Mouse (Mus musculus) G1E-ER4 (cell line): ENCODE data around the gene Dync1li1. TPM values are rescaled to one million over a fixed set of nuclear protein-coding genes. Genes with fewer than 3 reads are reported as not detected.

Source experiments
- GATA1 ChIP-seq: IDR thresholded peaks from one replicate; pipeline ENCODE4 v1.8.0; 2012; ENCODE audit warnings: low read length, inconsistent platforms
- polyA plus RNA-seq: library from polyadenylated mRNA; stranded (reverse); fragments of >175 nt; gene quantifications from 2 replicates; pipeline ENCODE4 v1.2.3, GENCODE M21; 2012

Gene Dync1li1
- polyA plus RNA-seq, 1 experiment, result 38.4 TPM

DNA sequence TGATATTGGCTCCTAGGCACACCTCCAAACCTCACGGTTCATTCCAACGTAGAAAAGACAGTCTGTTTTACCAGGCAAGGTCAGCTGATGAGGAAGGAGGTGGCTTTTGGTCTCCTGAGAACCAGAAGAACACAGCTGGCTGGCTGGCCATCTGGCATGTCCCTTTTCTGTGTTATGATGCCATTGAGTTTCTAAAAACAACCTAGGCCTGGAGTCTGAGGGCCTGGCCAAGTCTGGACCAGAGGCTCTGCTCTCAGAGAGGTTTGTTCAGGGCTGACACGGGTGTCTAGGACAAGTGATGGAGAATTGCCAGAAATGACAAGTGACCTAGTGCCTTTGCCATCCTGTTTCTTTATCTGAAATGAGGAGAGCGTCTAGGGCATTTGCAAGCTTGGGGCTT is 20.5 kb upstream of the Dync1li1 start:
- no peak for TF ChIP-seq GATA1

DNA sequence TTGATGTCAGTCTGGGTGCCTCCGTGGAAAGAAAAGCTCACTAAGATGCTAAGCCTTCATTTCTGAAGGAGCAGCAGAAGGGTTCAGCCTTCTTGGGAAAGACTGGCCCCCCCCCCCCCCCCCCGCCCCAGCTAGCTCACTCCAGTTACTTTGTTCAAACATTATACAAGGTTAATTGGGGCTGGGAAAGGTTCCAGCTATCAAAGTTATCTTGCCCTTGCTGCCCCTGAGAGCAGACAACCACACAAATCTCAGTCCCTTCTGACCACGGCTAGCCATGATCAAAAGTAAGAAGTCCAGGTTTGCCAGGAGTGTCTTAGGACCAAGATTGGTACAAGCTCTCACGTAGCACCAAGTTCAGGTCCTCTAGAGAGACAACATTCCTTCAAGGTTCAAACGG is 19.6 kb upstream of the Dync1li1 start:
- TF ChIP-seq GATA1, result no peak

DNA sequence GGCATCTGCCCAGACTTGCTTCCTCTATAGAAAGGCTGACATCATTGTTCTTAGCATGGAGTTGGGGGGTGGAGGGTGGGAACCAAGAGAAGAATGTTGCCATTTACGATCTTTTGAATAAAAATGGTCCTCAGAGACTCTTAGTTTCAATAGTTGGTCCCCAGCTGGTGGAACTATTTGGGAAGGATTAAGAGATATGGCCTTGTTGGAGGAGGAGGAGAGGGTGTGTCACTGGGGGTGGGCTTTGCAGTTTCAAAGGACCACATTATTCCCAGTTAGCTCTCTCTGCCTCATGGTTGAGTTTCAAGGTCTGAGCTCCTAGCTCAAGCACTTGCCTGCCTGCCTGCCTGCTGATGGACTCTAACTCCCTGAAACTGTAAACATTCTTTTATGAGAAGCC is 16.6 kb upstream of the Dync1li1 start:
- TF ChIP-seq GATA1, result no peak

DNA sequence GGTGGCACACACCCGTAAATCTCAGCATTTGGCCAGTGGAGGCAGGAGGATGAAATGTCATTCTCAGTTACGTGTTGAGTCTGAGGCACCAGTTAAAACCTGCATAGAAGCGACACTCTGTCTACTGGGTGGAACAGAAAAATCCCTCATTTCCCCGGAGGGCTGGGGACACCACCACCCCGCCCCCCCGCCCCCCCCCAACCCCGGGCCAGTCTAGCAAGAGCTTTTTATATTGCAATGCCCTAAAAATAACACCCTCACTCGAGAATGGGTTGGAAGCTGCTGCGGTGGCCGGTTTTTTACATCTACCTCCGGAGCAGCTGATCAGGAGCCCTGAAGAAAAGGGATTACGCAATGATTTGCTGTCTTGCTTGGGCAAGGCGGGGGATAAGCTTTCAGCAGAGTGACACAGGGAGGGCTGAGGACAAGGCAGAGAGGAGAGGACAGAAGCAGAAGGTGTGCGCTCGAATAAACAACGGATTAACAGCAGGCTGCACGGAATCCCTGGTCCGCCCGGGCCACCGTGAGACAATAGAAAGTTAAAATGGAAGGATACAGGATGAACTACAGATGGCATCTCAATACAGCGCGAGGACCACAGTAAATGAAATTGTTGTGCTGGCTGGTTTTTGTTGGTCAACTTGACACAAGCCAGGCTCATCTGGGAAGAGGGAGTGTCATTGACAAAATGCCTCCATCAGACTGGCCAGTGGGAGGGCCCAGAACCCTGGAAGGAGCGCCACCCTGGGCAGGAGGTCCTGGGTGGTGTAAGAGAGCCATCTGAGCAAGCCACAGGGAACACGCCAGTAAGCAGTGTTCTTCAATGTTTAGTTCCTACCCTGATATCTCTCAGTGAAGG is 15.7 kb upstream of the Dync1li1 start:
- no peak for TF ChIP-seq GATA1

DNA sequence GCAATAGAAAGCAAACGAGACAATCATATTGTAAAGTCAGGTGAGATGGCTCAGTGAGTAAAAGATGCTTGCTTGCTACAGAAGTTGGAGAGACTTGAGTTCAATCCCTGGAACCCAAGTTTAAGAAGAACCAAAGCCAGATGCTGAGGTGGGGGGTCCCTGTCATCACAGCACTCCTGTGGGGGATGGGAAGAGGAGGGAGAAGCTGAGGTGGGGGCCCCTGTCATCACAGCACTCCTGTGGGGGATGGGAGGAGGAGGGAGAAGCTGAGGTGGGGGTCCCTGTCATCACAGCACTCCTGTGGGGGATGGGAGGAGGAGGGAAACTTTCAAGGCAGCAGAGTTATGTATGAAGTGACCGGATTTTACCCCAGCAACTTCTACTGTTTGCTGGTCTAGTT is 15.0 kb upstream of the Dync1li1 start:
- TF ChIP-seq GATA1, result no peak

DNA sequence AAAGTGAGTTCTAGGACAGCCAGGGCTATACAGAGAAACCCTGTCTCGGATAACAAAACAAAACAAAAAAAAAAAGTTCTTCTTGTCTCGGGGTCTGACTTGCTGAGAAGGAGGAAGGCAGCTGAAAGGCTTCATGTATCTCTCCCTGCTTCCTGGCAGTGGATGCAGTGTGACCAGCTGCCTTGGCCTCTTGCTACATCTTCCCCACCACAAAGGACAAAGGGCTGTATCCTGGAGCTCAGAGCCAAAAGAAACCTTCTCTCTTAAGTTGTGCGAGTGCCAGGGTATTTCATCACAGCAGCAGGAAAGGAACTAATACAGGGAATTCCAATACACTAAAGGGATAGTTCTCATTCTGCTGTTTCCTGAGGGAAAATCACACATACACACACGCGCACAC is 10.0 kb upstream of the Dync1li1 start:
- no peak for TF ChIP-seq GATA1

DNA sequence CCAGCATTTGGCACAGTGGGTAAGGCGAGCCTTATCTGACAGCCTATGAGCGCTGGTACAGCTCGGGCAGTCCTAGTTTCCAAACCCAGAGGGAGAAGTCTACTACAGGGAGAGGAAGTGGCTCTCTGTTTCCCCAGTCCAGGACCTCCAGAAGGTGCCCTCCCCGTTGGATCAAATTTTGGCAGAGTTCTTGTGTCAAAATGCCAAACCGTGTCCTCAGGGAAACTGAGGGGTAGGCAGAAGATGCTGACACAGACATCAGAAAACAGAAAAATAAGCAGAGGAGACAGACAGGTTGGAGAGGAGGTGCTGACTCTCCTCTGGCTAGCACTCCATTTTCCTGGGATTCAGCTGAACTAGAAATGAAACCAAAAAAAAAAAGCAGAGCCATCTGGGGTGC is 8.6 kb upstream of the Dync1li1 start:
- TF ChIP-seq GATA1, result no peak

DNA sequence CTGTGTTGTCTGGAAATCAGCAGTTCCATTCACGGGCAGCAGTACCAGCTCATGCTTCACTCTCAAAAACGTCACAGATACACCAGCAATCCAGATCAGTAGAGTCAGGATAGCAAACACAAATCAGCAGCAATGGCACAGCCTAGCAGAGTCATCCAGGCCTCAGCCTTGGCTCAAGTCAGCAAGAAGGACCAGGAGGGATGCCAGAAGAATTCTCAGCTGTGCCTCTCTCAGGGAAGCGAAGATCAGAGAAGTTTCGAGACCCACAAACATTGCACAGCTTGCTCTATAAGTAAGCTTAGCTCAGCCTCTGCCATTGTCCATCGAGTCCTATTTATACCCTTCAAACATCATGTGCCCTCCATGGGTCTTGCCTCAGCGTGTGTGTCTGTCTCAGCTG is 8.1 kb upstream of the Dync1li1 start:
- TF ChIP-seq GATA1, result no peak

DNA sequence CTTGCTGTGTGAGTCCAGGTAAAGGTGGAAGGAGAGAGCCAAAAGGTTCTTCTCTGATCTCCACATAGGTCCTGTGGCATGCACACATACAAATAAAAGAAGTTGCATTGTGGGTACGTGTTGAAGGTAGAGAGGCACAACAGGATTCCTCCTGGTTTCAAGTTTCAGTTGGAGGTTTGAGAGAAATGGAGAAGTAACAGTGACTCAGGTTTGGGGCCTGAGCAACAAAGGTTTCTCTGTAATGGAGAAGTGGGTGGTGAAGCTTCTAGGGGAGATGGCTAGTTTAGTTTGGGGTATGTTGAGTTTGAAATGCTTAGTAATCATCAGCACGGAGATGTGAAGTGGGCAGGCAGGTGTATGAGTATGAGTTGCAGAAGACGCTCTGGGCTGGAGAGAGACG is 6.4 kb upstream of the Dync1li1 start:
- TF ChIP-seq GATA1, result no peak

DNA sequence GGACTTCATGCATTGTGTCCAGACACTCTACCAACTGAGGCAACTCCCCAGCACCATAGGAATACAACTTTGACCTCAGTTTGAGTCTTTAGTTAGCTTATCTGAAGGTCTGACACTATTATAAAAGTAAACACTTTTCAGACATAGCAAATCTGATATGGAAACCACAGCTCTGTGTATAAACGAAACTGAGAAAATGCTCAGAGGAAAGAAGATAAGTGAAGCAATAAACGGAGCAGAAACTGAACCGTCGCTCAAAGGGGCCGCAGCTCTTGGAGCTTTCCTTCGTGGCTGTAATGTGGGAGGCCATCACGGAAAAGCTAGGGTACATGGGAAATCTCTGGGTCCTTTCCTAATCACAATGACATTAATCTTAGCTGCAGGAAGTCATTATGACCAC is 2.3 kb upstream of the Dync1li1 start:
- TF ChIP-seq GATA1, result peak; percentile 83

DNA sequence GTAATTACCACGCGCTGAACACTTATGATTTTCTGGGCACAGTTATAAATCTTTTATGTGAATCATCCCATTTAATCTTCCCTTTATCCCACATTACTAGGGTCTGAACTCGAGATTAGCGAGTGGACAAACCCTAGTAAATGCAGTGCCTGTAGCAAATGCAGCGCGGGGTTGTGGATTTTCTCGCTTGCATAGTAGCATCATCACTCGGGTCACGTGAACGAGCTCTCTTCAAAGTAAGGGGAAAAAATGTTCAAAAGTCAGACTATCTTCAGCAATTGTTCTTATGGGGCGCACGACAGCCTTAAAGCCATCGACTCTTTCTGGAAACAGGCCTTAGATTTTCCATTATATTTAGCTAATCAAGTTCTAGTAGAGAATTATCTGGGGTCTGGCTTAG is 951 bp upstream of the Dync1li1 start:
- TF ChIP-seq GATA1, result no peak

DNA sequence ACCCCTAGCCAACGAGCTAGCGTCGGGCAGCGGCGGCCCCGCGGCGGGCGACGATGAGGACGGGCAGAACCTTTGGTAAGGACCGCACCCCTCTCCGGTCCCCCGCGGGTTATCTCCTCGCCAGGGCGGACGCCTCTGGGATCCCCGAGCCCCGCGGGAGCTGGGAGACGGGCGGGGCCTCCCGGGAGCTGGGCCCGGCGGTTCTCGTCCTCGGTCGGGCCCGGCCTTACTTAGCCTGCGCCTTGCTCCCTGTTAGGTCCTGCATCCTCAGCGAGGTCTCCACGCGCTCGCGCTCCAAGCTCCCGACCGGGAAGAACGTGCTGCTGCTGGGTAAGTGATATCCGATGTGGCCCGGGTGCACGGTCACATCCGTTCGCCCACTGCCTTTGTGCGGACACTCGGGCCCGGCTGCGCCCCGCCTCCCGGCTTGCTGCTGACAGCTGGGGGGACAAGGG is 390 bp downstream of the Dync1li1 start:
- TF ChIP-seq GATA1, result no peak

DNA sequence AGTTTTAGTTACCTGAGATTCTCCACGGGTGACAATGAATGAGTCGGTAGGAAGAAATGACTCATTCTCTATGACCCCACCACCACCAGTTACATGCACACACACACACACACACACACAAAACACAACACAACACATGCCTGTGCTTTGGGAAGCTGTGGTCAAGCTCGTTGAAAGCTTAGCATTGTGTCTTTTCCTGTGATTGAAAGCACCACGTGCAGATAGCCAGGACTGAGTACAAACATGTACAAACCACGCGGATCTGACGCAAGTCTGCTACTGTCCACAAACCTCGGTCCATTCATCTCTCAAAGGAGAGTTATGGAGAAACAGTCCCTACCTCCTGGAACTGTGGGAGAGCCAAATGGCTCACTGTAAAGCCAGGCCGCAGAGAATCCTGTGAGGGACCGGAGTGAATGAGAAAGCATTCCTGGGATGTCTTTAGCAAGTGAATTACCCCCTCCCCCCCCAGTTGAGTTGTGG is 1.6 kb downstream of the Dync1li1 start:
- TF ChIP-seq GATA1, result no peak

DNA sequence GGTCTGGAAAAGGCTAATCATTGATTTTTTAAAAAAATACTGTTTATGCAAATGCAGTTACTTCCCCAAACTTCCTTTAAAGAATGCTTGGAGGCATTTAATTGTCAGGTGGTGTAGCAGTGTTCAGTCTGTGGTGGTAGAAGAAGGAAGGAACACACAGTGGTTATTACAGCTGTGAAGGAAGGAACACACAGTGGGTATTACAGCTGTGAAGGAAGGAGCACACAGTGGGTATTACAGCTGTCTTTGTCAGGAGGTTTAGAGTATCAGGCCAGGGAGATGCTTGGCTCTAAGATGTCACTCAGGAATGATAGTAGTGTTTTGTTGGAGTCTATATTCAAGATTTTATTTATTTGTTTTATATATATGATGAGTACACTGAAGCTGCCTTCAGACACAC is 2.5 kb downstream of the Dync1li1 start:
- TF ChIP-seq GATA1, result no peak

DNA sequence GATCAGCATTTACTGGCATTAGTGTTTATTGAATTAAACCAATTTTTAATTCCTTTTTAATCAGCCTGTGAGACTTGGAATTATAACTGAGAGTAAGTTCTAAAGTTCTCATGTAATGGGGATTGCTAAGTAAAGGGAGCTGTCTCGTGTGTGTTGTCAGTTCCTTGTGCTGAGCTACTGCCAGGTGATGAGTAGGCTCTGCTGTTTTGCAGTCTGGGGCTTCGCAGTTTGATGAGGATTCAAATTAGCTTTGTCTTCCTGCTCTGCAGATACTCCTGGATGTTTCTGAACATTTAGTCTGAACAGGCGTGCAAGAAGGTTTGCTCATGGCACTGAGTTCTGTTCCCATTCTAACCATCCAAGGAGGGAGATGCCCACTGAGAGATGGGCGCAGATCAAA is 8.5 kb downstream of the Dync1li1 start:
- TF ChIP-seq GATA1, result no peak

DNA sequence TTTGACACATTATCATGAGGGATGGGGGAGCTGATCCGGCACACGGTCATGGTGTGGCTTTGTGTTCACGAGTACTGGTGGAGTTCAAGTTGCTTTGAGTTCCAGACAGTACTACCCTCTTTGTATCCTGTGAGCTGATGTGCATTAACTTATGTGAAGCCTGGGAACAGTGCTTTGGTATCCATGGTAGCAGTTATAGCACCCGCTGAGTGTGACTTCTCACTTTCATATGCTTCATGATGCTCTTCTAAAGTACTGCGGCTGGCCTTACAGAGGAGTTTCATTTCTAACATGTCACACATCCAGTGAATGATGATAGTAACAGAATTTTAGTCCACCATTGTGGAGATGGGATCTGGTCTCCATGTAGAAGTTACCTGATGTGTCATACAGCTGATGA is 9.3 kb downstream of the Dync1li1 start:
- TF ChIP-seq GATA1, result no peak

DNA sequence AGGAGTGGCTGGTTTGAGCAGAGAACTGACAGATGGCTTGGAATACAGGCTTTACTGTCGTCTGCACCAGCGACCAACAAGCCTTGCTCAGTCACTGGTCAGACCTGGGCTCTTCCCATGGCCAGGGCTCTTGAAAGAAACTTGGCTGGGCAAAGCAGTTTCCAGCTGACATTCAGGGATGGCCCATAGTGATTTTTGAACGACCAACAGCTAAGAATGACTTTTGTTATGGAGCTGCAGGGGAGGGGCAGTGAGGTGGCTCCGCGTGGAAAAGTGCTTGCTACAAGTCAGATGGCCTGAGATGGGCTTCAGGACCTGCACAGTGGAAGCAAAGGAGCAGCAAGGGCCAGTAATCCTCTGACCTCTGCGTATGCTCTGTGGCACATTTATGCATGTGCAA is 10.7 kb downstream of the Dync1li1 start:
- TF ChIP-seq GATA1, result no peak
